Comparison of ENCODE assay signal across 9 mouse cellular contexts in genomic region chr14:25766441-25766840, GRCm38 (mm10). TPM values are rescaled to one million over a fixed set of nuclear protein-coding genes. Genes with fewer than 3 reads are reported as not detected.
A peak's percentile ranks its signal among the peaks of the same experiment; 100 is the strongest.
DNase-seq lines count a peak whose midpoint lies in the region; ATAC-seq and TF ChIP-seq lines count a peak whose summit lies in the region.
"Had no signal": no experiment of that assay in that cellular context is flagged by ENCODE, and none has a peak within 500 bp of the region (broad histone marks: within the 10 kb centered on the region; RNA-seq: fewer than 3 reads in every experiment).

No protein-coding gene starts in this region.

- no peaks in the 10 kb centered on the region for H3K36me3 ChIP-seq in neural tube, embryonic 11.5 days (ENCODE audit: control insufficient read depth, insufficient read depth, low read length)
- H3K36me3 ChIP-seq in midbrain, embryonic 10.5 days: no peaks in the 10 kb centered on the region

- peak overlapping the region; percentile 27 for H3K4me3 ChIP-seq in cerebellum, adult 2 months (replicated peaks; ENCODE audit: insufficient read depth, low read depth, low read length)
- peak overlapping the region; percentile 68 for H3K4me3 ChIP-seq in neural tube, embryonic 11.5 days (ENCODE audit: low read depth, low read length)
- H3K4me3 ChIP-seq in midbrain, embryonic 10.5 days: peak overlapping the region; percentile 19; the same call in 1 of the 2 replicates

- H3K27me3 ChIP-seq in cerebellum, adult 2 months (ENCODE audit: control insufficient read depth, insufficient read depth, low read length): peaks cover 7% of the 10 kb centered on the region; the same call in 1 of the 2 replicates
- H3K27me3 ChIP-seq in neural tube, embryonic 11.5 days (ENCODE audit: control insufficient read depth, insufficient read depth, low read length): no peaks in the 10 kb centered on the region
- peaks cover 53% of the 10 kb centered on the region for H3K27me3 ChIP-seq in midbrain, embryonic 10.5 days (ENCODE audit: low read depth, poor library complexity, severe bottlenecking)

- peak overlapping the region; percentile 57; the same call in 1 of the 2 replicates for H3K27ac ChIP-seq in cerebellum, adult 2 months (ENCODE audit: insufficient read depth, low read length)
- H3K27ac ChIP-seq in neural tube, embryonic 11.5 days (ENCODE audit: low read depth, low read length): 0 out of 2 replicates have a peak overlapping the region, but pooled peaks have one; percentile 42
- H3K27ac ChIP-seq in midbrain, embryonic 10.5 days (replicated peaks): 0 out of 2 replicates have a peak overlapping the region, but pooled peaks have one; percentile 63

- no peak for TF ChIP-seq CTCF in cerebellum, adult 2 months (IDR thresholded peaks at IDR 0.05; ENCODE audit: borderline replicate concordance, insufficient read depth, low read depth, low read length)

- no peaks in the 10 kb centered on the region for H3K4me1 ChIP-seq in cerebellum, adult 2 months (ENCODE audit: control insufficient read depth, insufficient read depth, low read length)
- H3K4me1 ChIP-seq in neural tube, embryonic 11.5 days (ENCODE audit: control insufficient read depth, insufficient read depth, low read length): peaks cover 22% of the 10 kb centered on the region
- peaks cover 57% of the 10 kb centered on the region for H3K4me1 ChIP-seq in midbrain, embryonic 10.5 days

- WGBS in cerebellum, adult 2 months: 64% methylated on average over 4 of the region's 4 CpGs
- WGBS in neural tube, embryonic 11.5 days: 52% methylated on average over 4 of the region's 4 CpGs
- WGBS in midbrain, embryonic 10.5 days: 66% methylated on average over 4 of the region's 4 CpGs

- H3K9me3 ChIP-seq in neural tube, embryonic 11.5 days (ENCODE audit: control insufficient read depth, low read length): no peaks in the 10 kb centered on the region
- no peaks in the 10 kb centered on the region for H3K9me3 ChIP-seq in midbrain, embryonic 10.5 days (replicated peaks)

- no peak for DNase-seq in cerebellum, adult 2 months
- DNase-seq in cerebellum, postnatal 36 days: no peak
- DNase-seq in neural tube, embryonic 11.5 days (ENCODE audit: low spot score): no peak
- no peak for DNase-seq in neural tube, embryonic 10.5 days (ENCODE audit: extremely low spot score, low spot score)
- DNase-seq in midbrain, embryonic 10.5 days (ENCODE audit: low spot score): no peak
- DNase-seq in thymus, postnatal 4 days: peak; percentile 62
- no peak for DNase-seq in spleen, postnatal 10 days (ENCODE audit: low spot score in 2 of 2)
- DNase-seq in cerebellum, adult 18-20 months: no peak

- no peak for ATAC-seq in neural tube, embryonic 11.5 days (ENCODE audit: insufficient read depth, low FRiP score, low TSS enrichment)
- ATAC-seq: activated CD4-positive, CD25-positive, alpha-beta regulatory T cell, adult 4 months had no signal

- TF ChIP-seq POLR2A in cerebellum, adult 2 months (IDR thresholded peaks at IDR 0.05; ENCODE audit: borderline replicate concordance, insufficient read depth, low read length): no peak

- H3K9ac ChIP-seq in neural tube, embryonic 11.5 days (ENCODE audit: low read length): peak overlapping the region; percentile 26

- H3K4me2 ChIP-seq in neural tube, embryonic 11.5 days (ENCODE audit: low read depth): peak overlapping the region; percentile 97

RNA-seq across cellular contexts. Expression of gene Zcchc24, which starts 2.4 kb away (rescaled TPM):
- 67.3 and 71.4 TPM in 2 replicates for polyA plus RNA-seq in cerebellum, adult 2 months (2012; rRNA removed)
- polyA plus RNA-seq in neural tube, embryonic 11.5 days (2014; fragmentation: Nextera tagmentation; extraction: Ambion mirVana): 22.3 and 22.6 TPM in 2 replicates
- 6.4 and 9.9 TPM in 2 replicates for polyA plus RNA-seq in midbrain, embryonic 10.5 days (2016; fragmentation: Nextera tagmentation; extraction: Ambion mirVana)
